Mouse (Mus musculus) hindbrain, embryonic 12.5 days (tissue): ENCODE measurements at regions not wholly inside any gene's neighbourhood (a gene's known extent, or its start where the extent isn't known, plus 50 kb on each side); places are given as distances from the start of the nearest gene placed in this dataset.

Source experiments
- ATAC-seq: fragments of 200-750 bp; cut with Nextera tagmentation; 2 replicates; pipeline ENCODE4 v1.8.0; 2017; ENCODE audit warnings: moderate TSS enrichment; ENCODE audit not compliant: low FRiP score
- H3K27ac ChIP-seq: fragments of 300-500 bp; sonication (generic); 2 replicates; pipeline ENCODE4 v1.5.1; 2016; ENCODE audit warnings: mild to moderate bottlenecking
- H3K27me3 ChIP-seq: fragments of 300-500 bp; sonication (generic); 2 replicates; pipeline ENCODE4 v1.6.1; 2016; ENCODE audit warnings: mild to moderate bottlenecking
- H3K36me3 ChIP-seq: fragments of 300-500 bp; sonication (generic); 2 replicates; pipeline ENCODE4 v1.6.1; 2016; ENCODE audit warnings: mild to moderate bottlenecking
- H3K4me1 ChIP-seq: fragments of 300-500 bp; sonication (generic); 2 replicates; pipeline ENCODE4 v1.6.1; 2016
- H3K4me2 ChIP-seq: fragments of 300-500 bp; sonication (generic); replicated peaks from 2 replicates; pipeline ENCODE4 v1.6.1; 2016; ENCODE audit warnings: mild to moderate bottlenecking
- H3K4me3 ChIP-seq: fragments of 300-500 bp; sonication (generic); 2 replicates; pipeline ENCODE4 v1.5.1; 2016; ENCODE audit warnings: mild to moderate bottlenecking
- H3K9ac ChIP-seq: fragments of 300-500 bp; sonication (generic); 2 replicates; pipeline ENCODE4 v1.6.1; 2016; ENCODE audit warnings: mild to moderate bottlenecking, moderate library complexity
- H3K9me3 ChIP-seq: fragments of 300-500 bp; sonication (generic); replicated peaks from 2 replicates; pipeline ENCODE4 v1.6.1; 2016; ENCODE audit warnings: mild to moderate bottlenecking
- WGBS: fragments of 180-500 bp; shearing (Covaris S2); methylation state at CpG from one replicate; pipeline ENCODE4 v1.1.7; 2016; 5-methylcytosine and 5-hydroxymethylcytosine counted together

DNA sequence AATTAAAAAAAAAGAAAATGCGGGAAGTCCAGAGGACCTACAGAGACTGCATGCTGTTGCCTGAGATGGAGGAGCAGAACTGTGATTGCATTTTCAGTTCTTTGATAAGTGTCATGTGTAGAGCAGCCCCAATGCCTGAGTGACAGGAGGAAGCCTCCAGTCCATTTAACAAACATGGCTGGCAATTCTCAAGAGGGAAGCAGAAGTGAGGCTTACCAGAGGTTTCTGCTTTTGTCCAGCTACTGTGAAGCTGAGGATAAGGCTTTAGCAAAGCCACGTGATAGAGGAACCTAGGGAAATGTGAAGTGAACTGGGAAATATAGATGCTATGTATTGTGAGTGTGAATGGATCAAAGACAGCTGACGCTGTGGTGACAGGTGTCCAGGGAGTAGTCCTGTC, 56.6 kb downstream of the Sucnr1 start:
- no peak overlapping the region for H3K27ac ChIP-seq
- ATAC-seq = no peak
- H3K4me3 ChIP-seq = no peak overlapping the region
- H3K27me3 ChIP-seq = no peaks in the 10 kb centered on the region
- H3K36me3 ChIP-seq = no peaks in the 10 kb centered on the region
- no peaks in the 10 kb centered on the region for H3K4me1 ChIP-seq
- H3K4me2 ChIP-seq = no peak overlapping the region
- H3K9me3 ChIP-seq = no peaks in the 10 kb centered on the region
- no peak overlapping the region for H3K9ac ChIP-seq
- WGBS = 88% methylated on average over 3 of the region's 3 CpGs

DNA sequence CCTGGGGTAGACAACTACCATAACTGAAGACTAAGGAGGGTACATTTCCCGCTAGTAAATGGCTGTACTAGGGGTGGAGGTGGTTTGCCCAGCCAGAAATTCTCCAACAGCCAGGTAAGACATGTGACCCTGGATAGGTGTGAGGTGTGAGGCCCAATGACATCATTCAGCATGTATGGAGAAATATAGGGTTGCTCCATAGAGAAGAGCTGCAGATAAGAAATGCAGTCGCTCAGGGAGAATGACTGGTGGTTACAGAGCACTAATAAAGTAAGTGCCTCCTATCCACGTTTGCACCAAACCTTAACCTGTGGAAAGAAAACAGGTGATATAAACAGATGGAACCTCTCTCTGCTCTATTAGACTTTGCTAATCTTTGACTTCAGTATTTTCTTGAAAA, 78.2 kb downstream of the Sucnr1 start:
- Histone ChIP-seq H3K4me1 (no peaks in the 10 kb centered on the region), H3K36me3 (no peaks in the 10 kb centered on the region), H3K9me3 (no peaks in the 10 kb centered on the region), H3K4me2 (no peak overlapping the region), H3K27ac (no peak overlapping the region), H3K4me3 (no peak overlapping the region), H3K27me3 (no peaks in the 10 kb centered on the region), H3K9ac (no peak overlapping the region)
- 84% methylated on average over 3 of the region's 3 CpGs for WGBS
- no peak for ATAC-seq

DNA sequence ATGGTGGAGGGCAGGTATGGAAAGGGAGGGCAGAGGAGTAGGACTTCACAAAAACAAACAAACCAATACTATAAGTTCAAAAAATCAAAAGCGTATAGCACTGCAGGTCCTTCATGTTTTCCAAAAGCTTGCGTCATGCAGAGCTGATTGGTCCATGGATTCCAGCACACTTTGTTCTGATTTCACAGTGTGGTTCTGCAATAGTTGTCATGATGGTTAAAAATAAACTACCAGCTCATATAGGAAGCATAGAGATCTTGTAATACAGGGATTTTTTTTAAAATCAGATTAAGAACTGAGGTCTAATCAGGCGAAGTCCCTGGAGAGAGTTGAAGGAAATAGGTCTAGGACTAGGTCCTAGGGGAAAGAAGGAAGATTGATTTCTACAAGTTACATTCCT, 86.0 kb downstream of the Sucnr1 start:
- Histone ChIP-seq H3K9ac (no peak overlapping the region), H3K4me1 (no peaks in the 10 kb centered on the region), H3K27me3 (no peaks in the 10 kb centered on the region), H3K36me3 (no peaks in the 10 kb centered on the region), H3K27ac (no peak overlapping the region), H3K4me2 (no peak overlapping the region), H3K4me3 (no peak overlapping the region), H3K9me3 (no peaks in the 10 kb centered on the region)
- WGBS = 91% methylated on average over 3 of the region's 3 CpGs
- no peak for ATAC-seq

DNA sequence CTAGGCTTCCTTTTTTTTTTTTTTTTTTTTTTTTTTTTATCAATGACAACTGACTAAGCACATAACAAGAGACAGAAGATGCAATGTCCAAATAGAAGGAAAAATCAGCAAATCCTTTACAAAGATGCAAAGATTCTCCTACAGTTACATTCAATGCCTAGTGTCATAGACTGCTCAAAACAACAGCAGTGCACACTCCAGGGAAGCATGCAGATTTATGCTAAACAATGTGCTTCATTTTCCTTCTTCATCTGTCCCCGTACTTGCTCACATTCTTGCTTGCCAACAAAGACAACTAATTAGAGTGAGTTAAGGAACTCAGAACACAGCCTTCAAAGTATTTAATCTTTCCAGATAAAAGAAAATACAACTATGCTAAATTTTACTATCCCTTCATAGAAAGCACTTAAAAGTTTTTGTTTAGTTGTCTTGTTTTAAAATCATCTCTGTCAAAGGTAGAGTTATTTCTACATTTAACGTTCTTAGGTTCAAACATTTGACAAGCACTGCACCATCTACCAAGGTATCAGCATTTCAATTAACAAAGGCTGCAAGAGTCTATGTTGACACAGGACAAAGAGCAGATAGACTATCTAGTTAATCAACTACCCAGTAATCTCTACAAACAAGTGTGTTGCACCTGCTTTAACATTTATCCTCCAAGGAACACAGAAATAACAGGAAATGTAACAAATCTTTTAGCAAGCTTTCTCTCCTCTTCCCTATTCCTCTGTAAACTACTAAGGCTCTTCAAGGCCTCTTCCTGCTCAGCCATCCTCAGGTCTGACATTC, 86.7 kb downstream of the Sucnr1 start:
- Histone ChIP-seq H3K9me3 (no peaks in the 10 kb centered on the region), H3K9ac (no peak overlapping the region), H3K27ac (no peak overlapping the region), H3K36me3 (no peaks in the 10 kb centered on the region), H3K27me3 (no peaks in the 10 kb centered on the region), H3K4me3 (no peak overlapping the region), H3K4me2 (no peak overlapping the region), H3K4me1 (no peaks in the 10 kb centered on the region)
- no peak for ATAC-seq
- 51% methylated on average over 2 of the region's 2 CpGs for WGBS

DNA sequence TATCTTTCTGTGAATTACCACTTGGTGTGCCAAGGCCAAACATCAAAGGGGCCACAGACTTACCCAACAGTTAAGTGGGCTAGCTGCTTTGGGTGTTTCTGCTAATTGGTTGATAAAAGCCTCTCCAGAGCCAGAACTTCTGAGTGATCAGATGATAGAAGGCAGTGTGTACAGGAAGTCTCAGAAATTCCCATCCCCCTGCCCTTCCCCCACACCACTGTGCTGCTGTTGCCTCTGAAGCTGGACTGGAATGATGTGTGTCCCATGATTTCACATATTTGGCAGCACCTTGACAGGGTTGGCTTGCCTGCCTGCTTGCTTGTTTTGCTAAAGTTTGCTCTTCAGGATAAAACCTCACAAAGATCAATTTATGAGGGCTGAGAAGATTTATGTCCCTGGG, 87.9 kb downstream of the Sucnr1 start:
- Histone ChIP-seq H3K4me2 (no peak overlapping the region), H3K9ac (no peak overlapping the region), H3K4me3 (no peak overlapping the region), H3K36me3 (no peaks in the 10 kb centered on the region), H3K27ac (no peak overlapping the region), H3K27me3 (no peaks in the 10 kb centered on the region), H3K4me1 (no peaks in the 10 kb centered on the region), H3K9me3 (no peaks in the 10 kb centered on the region)
- ATAC-seq = no peak

DNA sequence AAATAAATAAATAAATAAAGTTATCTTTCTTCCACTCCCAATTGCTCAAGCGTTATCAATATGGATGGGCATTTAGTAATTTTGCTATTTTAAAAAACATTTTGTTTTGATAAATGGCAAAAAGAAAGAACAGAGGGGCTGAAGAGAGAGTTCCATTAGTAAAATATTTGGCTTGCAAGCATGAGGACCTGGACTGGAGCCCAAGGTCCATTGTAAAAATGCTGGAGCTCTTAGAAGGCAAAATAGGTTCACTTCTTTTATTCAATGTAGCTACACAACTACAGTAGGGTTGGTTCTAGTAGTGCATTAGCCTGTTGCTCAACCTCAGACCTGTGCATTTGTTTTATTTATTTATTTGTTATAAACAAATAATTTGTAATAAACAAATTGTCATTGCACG, 102.8 kb downstream of the Sucnr1 start:
- H3K4me2 ChIP-seq = no peak overlapping the region
- ATAC-seq = no peak
- WGBS = 94% methylated on average over 2 of the region's 2 CpGs
- no peaks in the 10 kb centered on the region for H3K27me3 ChIP-seq
- no peaks in the 10 kb centered on the region for H3K4me1 ChIP-seq
- H3K27ac ChIP-seq = no peak overlapping the region
- H3K4me3 ChIP-seq = no peak overlapping the region
- no peak overlapping the region for H3K9ac ChIP-seq
- H3K36me3 ChIP-seq = no peaks in the 10 kb centered on the region
- no peaks in the 10 kb centered on the region for H3K9me3 ChIP-seq

DNA sequence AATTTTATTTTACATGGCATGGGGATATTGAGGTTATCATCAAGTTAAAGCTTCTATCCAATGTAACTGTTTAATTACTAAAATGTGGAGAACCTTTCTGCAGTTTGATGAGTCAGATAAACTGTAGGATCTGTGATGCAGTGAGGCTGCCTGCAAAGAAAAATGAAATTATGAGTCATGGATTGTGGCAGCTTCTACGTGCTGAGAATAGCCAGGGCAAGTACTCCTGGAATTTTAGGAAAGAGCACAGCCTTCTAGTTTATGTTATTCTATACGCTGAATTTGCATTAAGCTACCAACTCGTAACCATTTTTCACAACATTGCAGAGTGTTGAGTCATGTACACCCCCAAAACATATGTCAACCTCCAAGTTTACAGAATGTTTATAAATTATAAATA, 114.4 kb downstream of the Sucnr1 start:
- H3K4me1 ChIP-seq = no peaks in the 10 kb centered on the region
- no peaks in the 10 kb centered on the region for H3K27me3 ChIP-seq
- no peak overlapping the region for H3K4me3 ChIP-seq
- no peak overlapping the region for H3K9ac ChIP-seq
- WGBS = 94% methylated on average over 3 of the region's 3 CpGs
- no peaks in the 10 kb centered on the region for H3K36me3 ChIP-seq
- ATAC-seq = no peak
- H3K27ac ChIP-seq = no peak overlapping the region
- H3K9me3 ChIP-seq = no peaks in the 10 kb centered on the region
- H3K4me2 ChIP-seq = no peak overlapping the region

DNA sequence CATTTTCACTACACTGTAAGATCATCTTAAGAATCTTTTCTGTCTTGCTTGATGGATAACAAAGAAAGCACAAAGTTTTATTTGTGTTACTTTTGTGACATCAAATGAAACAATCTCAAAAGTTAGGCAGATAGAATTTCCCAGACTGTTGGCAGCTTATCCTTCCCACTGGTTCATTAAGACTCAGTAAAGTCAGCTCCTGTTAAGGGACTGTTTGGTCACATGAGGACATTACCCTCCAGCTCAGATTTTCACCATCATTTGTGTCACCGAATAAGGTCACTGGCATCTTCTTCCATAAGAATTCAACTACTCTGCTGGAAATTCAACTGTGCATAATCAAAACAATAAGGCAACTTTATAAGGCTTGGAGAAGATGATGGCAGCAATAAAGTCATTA, 126.3 kb downstream of the Sucnr1 start:
- Histone ChIP-seq H3K4me1 (no peaks in the 10 kb centered on the region), H3K9me3 (no peaks in the 10 kb centered on the region), H3K36me3 (no peaks in the 10 kb centered on the region), H3K27ac (no peak overlapping the region), H3K4me2 (no peak overlapping the region), H3K9ac (no peak overlapping the region), H3K27me3 (no peaks in the 10 kb centered on the region), H3K4me3 (no peak overlapping the region)
- WGBS = 76% methylated on average over 1 of the region's 1 CpGs
- no peak for ATAC-seq

DNA sequence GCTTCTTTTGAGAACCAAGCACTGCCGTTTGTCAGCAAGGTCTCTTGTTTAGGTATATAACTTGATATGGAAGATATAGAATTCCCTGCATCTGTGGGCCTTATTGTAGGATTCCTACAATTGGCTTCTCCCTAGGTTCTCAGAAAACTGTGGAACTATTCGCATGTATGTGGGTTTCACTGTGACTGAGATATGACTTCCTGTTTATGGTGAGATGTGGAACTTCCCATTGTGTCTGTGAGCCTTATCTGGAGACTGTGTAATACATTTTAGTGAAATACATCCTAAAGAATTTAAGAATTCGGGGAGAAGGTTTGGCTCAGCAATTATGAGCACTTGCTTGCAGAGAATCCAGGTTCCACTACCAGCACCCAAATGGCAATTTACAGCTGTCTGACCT, 137.3 kb downstream of the Sucnr1 start:
- Histone ChIP-seq H3K27me3 (no peaks in the 10 kb centered on the region), H3K4me2 (no peak overlapping the region), H3K36me3 (no peaks in the 10 kb centered on the region), H3K9me3 (no peaks in the 10 kb centered on the region), H3K27ac (no peak overlapping the region), H3K4me1 (no peaks in the 10 kb centered on the region), H3K9ac (no peak overlapping the region), H3K4me3 (no peak overlapping the region)
- no peak for ATAC-seq
- 77% methylated on average over 3 of the region's 3 CpGs for WGBS

DNA sequence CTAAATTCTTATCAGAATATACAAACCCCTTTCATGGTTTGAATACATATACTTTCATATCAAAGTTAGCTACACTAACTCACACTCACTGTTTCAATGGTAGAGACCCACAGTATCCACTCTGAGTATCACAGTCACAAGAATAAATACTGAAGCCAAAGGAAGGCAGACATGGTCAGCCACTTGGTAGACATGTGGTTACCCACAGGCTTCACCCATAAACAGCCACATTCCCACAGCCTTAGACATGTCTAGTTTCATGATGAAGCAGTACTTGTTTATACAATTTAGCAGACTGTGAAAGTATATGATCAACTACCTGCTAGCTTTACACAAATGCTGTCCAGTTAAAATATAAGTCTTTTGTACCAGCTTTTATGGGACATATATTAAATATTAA, 159.0 kb downstream of the Sucnr1 start:
- Histone ChIP-seq H3K4me1 (no peaks in the 10 kb centered on the region), H3K9ac (no peak overlapping the region), H3K9me3 (no peaks in the 10 kb centered on the region), H3K36me3 (no peaks in the 10 kb centered on the region), H3K27me3 (no peaks in the 10 kb centered on the region), H3K27ac (no peak overlapping the region), H3K4me3 (no peak overlapping the region), H3K4me2 (no peak overlapping the region)
- no peak for ATAC-seq

DNA sequence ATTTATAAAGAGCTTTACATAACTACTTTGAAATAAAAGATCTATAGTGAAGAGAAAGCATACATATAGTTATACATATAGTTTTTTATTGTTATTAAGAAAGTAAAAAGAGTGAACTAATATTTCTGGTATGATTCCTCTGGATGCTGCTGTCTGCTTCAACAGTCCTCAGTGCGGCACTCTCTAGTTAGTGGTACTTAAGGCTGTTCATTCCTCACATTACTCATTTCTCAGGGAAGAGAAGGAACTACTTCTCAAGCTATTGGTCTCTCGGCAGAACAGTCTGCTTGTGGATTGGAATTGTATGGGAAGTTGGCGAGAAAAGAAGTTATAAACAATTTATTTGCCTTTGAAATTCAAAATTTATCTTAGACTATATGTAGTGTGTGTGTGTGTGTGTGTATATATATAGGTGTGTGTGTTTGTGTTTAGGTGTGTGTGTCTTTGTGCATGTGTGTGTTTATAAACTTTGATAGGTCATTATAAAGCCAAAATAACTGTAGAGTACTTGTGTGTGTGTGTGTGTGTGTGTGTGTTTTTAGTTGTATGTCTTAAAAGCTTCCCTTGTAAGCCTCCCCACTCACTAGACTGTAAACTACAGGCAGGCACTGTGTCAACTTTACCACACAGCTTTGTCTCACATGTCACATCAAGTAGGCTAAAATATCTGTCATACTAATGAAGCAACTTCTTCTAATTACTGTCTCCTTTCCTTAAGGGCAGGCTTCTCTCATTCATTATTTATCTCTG, 185.2 kb downstream of the Sucnr1 start:
- Histone ChIP-seq H3K4me2 (no peak overlapping the region), H3K27ac (no peak overlapping the region), H3K36me3 (no peaks in the 10 kb centered on the region), H3K4me3 (no peak overlapping the region), H3K4me1 (no peaks in the 10 kb centered on the region), H3K27me3 (no peaks in the 10 kb centered on the region), H3K9ac (no peak overlapping the region), H3K9me3 (no peaks in the 10 kb centered on the region)
- no peak for ATAC-seq
- 88% methylated on average over 3 of the region's 3 CpGs for WGBS

DNA sequence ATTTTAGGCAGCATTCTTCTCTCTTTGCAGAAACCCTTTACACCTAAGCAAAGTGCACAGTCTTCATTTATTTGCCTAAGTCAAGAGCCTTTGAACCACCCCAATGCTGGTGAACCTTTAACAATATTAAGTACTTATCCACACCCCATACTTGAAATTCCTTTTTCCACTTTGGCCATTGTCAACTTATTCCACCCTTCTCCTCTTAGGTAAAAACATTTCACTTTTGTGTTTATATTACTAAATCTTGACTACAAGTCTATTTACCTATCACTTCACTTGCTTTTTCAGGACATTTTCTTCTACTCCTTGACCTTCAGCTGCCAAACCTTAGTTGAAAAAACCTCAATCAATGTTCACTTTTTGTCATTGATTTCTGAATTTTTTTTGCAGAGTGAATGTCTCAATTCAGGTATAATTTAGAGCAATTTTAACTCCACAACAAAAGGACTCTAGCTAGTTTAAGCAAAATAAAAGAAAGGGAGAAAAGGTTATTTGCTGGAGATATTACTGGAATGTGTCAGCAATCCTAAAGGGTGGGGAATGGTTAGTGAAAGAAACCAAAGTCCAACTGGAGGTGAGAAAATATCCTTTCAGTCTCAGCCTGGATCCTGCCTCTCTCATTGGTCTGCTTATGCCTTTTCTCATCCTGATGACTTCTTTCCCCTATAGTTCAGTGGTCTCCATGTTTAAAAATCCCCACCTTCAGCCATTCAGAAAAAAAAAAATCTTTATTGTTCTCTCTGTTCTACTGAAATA, 185.9 kb downstream of the Sucnr1 start:
- ATAC-seq = no peak
- no peak overlapping the region for H3K4me3 ChIP-seq
- H3K27me3 ChIP-seq = no peaks in the 10 kb centered on the region
- H3K4me1 ChIP-seq = no peaks in the 10 kb centered on the region
- no peak overlapping the region for H3K9ac ChIP-seq
- H3K4me2 ChIP-seq = no peak overlapping the region
- H3K36me3 ChIP-seq = no peaks in the 10 kb centered on the region
- no peak overlapping the region for H3K27ac ChIP-seq
- no peaks in the 10 kb centered on the region for H3K9me3 ChIP-seq
